Mouse (Mus musculus) cerebellum, adult 2 months (tissue): Measurements from ENCODE around the gene Slc2a9.

Experiments used
- CTCF ChIP-seq: fragments of 200-500 bp; IDR thresholded peaks from 2 replicates; pipeline ENCODE4 v1.5.1; 2011; ENCODE audit warnings: low read depth, mild to moderate bottlenecking, control low read depth, low read length, moderate library complexity, borderline replicate concordance; ENCODE audit not compliant: insufficient read depth
- POLR2A ChIP-seq: fragments of 200-500 bp; IDR thresholded peaks from 2 replicates; pipeline ENCODE4 v1.6.1; 2011; ENCODE audit warnings: low read length, control low read depth, borderline replicate concordance; ENCODE audit not compliant: insufficient read depth

DNA sequence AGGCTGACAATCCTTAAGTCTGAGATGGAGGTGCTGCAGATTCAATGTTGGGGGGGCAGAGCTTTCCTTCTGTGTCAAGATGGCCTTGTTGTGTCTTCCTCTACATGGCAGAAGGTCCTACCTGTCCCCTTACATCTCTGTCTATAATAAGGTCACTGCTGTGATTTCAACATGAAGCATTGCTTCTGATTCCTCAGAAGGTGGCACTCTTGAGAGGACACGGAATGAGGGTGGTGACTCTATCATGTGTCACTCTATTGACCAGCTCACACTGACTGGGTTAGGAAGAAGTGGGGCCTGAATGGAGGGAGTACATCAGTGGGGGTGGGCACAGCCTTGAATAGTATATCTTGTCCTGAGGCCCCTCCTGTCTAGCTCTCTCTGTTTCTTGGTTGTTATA is 168.4 kb downstream of the Slc2a9 start:
- no peak; the same call in 1 of the 2 replicates for TF ChIP-seq CTCF
- no peak for TF ChIP-seq POLR2A
